Mouse (Mus musculus) bone marrow, adult 2 months (tissue): ENCODE results near the gene Sh3pxd2a.

Experiments
- CTCF ChIP-seq: fragments of 200-500 bp; IDR thresholded peaks from 2 replicates; pipeline ENCODE4 v1.5.1; 2011; ENCODE audit warnings: low read length, control low read depth; ENCODE audit not compliant: control insufficient read depth, insufficient read depth
- POLR2A ChIP-seq: fragments of 200-500 bp; IDR thresholded peaks from 2 replicates; pipeline ENCODE4 v1.6.1; 2011; ENCODE audit warnings: low read depth, mild to moderate bottlenecking, control low read depth, low read length, borderline replicate concordance; ENCODE audit not compliant: control insufficient read depth

DNA sequence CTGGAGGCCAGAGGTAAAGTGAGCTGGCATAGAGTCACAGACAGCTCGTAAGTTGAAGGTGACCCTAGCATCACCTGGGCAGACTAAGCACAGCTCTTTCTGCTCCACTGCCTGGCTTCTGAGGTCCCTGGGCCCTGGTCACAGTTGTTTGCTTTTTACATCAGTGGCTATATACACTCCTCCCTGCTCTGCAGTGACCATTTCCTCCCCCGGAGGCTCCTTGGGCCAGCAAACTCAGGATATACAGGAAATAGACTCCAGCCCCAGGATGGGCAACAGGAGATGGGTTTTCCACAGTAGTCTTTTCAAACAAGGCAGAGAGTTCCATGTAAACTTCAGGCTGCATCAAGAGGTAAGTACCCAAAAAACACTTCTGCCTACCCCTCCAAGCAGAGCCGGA is 76.3 kb downstream of the Sh3pxd2a start:
- TF ChIP-seq CTCF = no peak
- no peak for TF ChIP-seq POLR2A
